Mouse (Mus musculus): ENCODE data around the gene Gm38431. TPM values are rescaled to one million over a fixed set of nuclear protein-coding genes. Genes with fewer than 3 reads are reported as not detected.

The Gm38431 gene
- polyA plus RNA-seq, 1 experiment from 2014 or later = 1.6 TPM

GRCm38 (mm10) chr9:21126259-21126627 is 34.4 kb upstream of the Gm38431 start:
- ATAC-seq (ENCODE audit: low read depth) = no peak
- Histone ChIP-seq H3K36me3 (peaks cover 41% of the 10 kb centered on the region), H3K27ac (peak overlapping the region; percentile 23), H3K4me1 (replicated peaks) (peaks cover 15% of the 10 kb centered on the region), H3K4me2 (no peak overlapping the region), H3K9ac (no peak overlapping the region), H3K9me3 (replicated peaks) (no peaks in the 10 kb centered on the region), H3K4me3 (replicated peaks) (no peak overlapping the region), H3K27me3 (no peaks in the 10 kb centered on the region)
- 54% methylated on average over 2 of the region's 2 CpGs for WGBS (ENCODE audit: insufficient replicate concordance)
- no peak for DNase-seq

DNA sequence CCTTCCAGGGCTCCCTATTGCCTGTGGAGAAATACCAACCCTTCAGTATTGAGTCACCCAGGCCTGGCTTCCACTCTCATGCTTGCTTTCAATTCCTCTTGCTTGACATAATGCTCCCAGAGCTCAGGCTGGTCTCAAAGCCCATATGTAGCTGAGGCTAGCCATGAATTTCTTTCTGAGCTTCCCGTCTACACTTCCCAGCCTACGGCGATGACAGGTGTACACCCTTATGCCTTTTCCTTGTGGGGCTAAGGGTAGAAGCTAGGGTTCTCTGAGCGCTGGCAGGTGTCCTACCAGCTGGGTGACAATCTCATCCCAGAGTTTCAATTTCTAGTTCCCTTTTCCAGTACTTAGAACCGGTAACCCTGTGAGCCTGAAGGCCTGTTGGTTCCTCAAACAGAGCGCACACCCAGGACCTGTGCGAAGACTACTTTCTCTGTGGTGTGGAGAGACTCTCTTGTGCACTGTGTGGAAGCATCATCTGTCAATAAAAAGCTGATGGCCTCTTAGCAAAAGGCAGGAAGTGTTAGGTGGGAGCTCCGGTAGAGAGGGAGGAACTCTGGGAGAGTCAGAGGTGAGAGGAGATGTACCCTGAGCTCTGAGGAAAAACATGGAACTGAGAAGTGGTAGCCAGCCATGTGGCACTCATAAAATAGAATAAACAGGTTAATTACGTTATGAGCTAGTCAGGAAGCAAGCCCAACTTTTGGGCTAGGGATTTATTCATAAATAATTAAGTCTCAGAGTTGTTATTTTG is 33.9 kb upstream of the Gm38431 start:
- DNase-seq = no peak
- H3K27me3 ChIP-seq = no peaks in the 10 kb centered on the region
- H3K9me3 ChIP-seq (replicated peaks) = no peaks in the 10 kb centered on the region
- no peak overlapping the region for H3K4me2 ChIP-seq
- 74% methylated on average over 9 of the region's 9 CpGs for WGBS (ENCODE audit: insufficient replicate concordance)
- no peak overlapping the region for H3K4me3 ChIP-seq (replicated peaks)
- no peak for ATAC-seq (ENCODE audit: low read depth)
- H3K36me3 ChIP-seq = peaks cover 43% of the 10 kb centered on the region
- peaks cover 11% of the 10 kb centered on the region for H3K4me1 ChIP-seq (replicated peaks)
- peak overlapping the region; percentile 23; the same call in 1 of the 2 replicates for H3K27ac ChIP-seq
- no peak overlapping the region for H3K9ac ChIP-seq

GRCm38 (mm10) chr9:21124837-21125236 is 33.0 kb upstream of the Gm38431 start:
- Histone ChIP-seq H3K27ac (no peak overlapping the region), H3K4me1 (replicated peaks) (peaks cover 4% of the 10 kb centered on the region; the same call in 1 of the 2 replicates)
- 67% methylated on average over 5 of the region's 5 CpGs for WGBS (ENCODE audit: insufficient replicate concordance)

GRCm38 (mm10) chr9:21121483-21121882 is 29.7 kb upstream of the Gm38431 start:
- Histone ChIP-seq H3K9me3 (replicated peaks) (no peaks in the 10 kb centered on the region), H3K27me3 (no peaks in the 10 kb centered on the region), H3K4me3 (replicated peaks) (no peak overlapping the region), H3K36me3 (peaks cover 33% of the 10 kb centered on the region), H3K9ac (no peak overlapping the region), H3K27ac (no peak overlapping the region), H3K4me1 (replicated peaks) (peaks cover 4% of the 10 kb centered on the region; the same call in 1 of the 2 replicates), H3K4me2 (no peak overlapping the region)
- ATAC-seq (ENCODE audit: low read depth) = no peak
- no peak for DNase-seq
- WGBS (ENCODE audit: insufficient replicate concordance) = 84% methylated on average over 16 of the region's 16 CpGs

More at GRCm38 (mm10) chr9:21124837-21125236, 33.0 kb upstream of the Gm38431 start:
- no peak for ATAC-seq (ENCODE audit: low read depth)
- no peaks in the 10 kb centered on the region for H3K27me3 ChIP-seq
- peaks cover 46% of the 10 kb centered on the region for H3K36me3 ChIP-seq
- DNase-seq = no peak
- no peak overlapping the region for H3K9ac ChIP-seq
- no peak overlapping the region for H3K4me2 ChIP-seq
- H3K4me3 ChIP-seq (replicated peaks) = no peak overlapping the region
- no peaks in the 10 kb centered on the region for H3K9me3 ChIP-seq (replicated peaks)

GRCm38 (mm10) chr9:21117073-21117472 is 25.3 kb upstream of the Gm38431 start:
- no peaks in the 10 kb centered on the region for H3K4me1 ChIP-seq (replicated peaks)
- no peak overlapping the region for H3K9ac ChIP-seq
- H3K27ac ChIP-seq = no peak overlapping the region
- no peak for ATAC-seq (ENCODE audit: low read depth)
- no peaks in the 10 kb centered on the region for H3K27me3 ChIP-seq
- 68% methylated on average over 6 of the region's 6 CpGs for WGBS (ENCODE audit: insufficient replicate concordance)
- H3K36me3 ChIP-seq = peaks cover 8% of the 10 kb centered on the region
- DNase-seq = no peak
- H3K4me3 ChIP-seq (replicated peaks) = no peak overlapping the region
- no peak overlapping the region for H3K4me2 ChIP-seq
- H3K9me3 ChIP-seq (replicated peaks) = no peaks in the 10 kb centered on the region

GRCm38 (mm10) chr9:21115105-21115504 is 23.3 kb upstream of the Gm38431 start:
- H3K27me3 ChIP-seq = no peaks in the 10 kb centered on the region
- H3K9me3 ChIP-seq (replicated peaks) = no peaks in the 10 kb centered on the region
- no peaks in the 10 kb centered on the region for H3K36me3 ChIP-seq
- no peak overlapping the region for H3K4me3 ChIP-seq (replicated peaks)
- H3K4me1 ChIP-seq (replicated peaks) = 0 out of 2 replicates have a peak, but pooled peaks cover 4% of the 10 kb centered on the region
- no peak for DNase-seq
- no peak for ATAC-seq (ENCODE audit: low read depth)
- no peak overlapping the region for H3K27ac ChIP-seq
- no peak overlapping the region for H3K9ac ChIP-seq
- WGBS (ENCODE audit: insufficient replicate concordance) = 77% methylated on average over 8 of the region's 8 CpGs
- H3K4me2 ChIP-seq = no peak overlapping the region

GRCm38 (mm10) chr9:21114190-21114589 is 22.4 kb upstream of the Gm38431 start:
- Histone ChIP-seq H3K4me3 (replicated peaks) (no peak overlapping the region), H3K4me2 (no peak overlapping the region), H3K27ac (no peak overlapping the region), H3K27me3 (no peaks in the 10 kb centered on the region), H3K36me3 (no peaks in the 10 kb centered on the region), H3K4me1 (replicated peaks) (0 out of 2 replicates have a peak, but pooled peaks cover 4% of the 10 kb centered on the region), H3K9ac (no peak overlapping the region), H3K9me3 (replicated peaks) (no peaks in the 10 kb centered on the region)
- WGBS (ENCODE audit: insufficient replicate concordance) = 75% methylated on average over 7 of the region's 7 CpGs
- no peak for ATAC-seq (ENCODE audit: low read depth)
- DNase-seq = no peak

GRCm38 (mm10) chr9:21113751-21114150 is 22.0 kb upstream of the Gm38431 start:
- Histone ChIP-seq H3K27ac (no peak overlapping the region), H3K9ac (no peak overlapping the region), H3K4me3 (replicated peaks) (no peak overlapping the region), H3K27me3 (no peaks in the 10 kb centered on the region), H3K36me3 (no peaks in the 10 kb centered on the region), H3K9me3 (replicated peaks) (no peaks in the 10 kb centered on the region), H3K4me2 (no peak overlapping the region), H3K4me1 (replicated peaks) (0 out of 2 replicates have a peak, but pooled peaks cover 4% of the 10 kb centered on the region)
- ATAC-seq (ENCODE audit: low read depth) (no peak), DNase-seq (no peak)
- WGBS (ENCODE audit: insufficient replicate concordance) = 83% methylated on average over 6 of the region's 6 CpGs

DNA sequence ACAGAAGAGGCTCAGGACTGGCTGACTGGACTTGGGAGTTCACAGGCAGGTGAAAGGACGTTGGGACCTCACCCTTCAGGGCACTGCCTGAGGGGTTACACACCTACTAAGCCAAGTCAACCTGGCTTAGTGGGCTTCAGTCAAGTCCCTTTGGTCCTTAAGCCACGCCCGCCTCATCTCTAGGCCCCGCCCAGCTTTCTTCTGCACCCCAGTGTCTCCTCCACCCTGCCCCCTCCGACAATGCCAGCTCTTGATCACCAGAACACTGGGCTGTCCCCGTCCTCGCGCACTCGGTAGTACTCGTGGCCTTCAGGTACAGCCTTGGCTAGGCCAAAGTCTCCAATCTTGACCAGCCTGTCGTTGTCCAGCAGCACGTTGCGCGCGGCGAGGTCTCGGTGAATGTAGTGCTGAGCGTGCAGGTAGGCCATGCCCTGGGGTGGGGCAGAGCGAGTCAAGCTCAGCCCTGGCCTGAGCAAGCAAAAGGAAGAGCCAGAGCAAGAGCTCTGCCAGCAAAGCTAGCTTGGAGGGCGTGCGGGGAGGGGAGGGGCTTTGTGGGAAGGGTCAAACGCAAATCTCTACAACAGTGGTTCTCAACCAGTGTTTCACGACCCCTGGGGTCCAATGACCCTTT is 15.9 kb upstream of the Gm38431 start:
- H3K9me3 ChIP-seq (replicated peaks) = no peaks in the 10 kb centered on the region
- ATAC-seq (ENCODE audit: low read depth) (no peak), DNase-seq (no peak)
- WGBS (ENCODE audit: insufficient replicate concordance) = 66% methylated on average over 23 of the region's 23 CpGs
- no peak overlapping the region for H3K9ac ChIP-seq
- H3K4me3 ChIP-seq (replicated peaks) = no peak overlapping the region
- no peak overlapping the region for H3K4me2 ChIP-seq
- peak overlapping the region; percentile 86; the same call in 1 of the 2 replicates for H3K27ac ChIP-seq
- H3K36me3 ChIP-seq = 0 out of 2 replicates have a peak, but pooled peaks cover 12% of the 10 kb centered on the region
- peaks cover 49% of the 10 kb centered on the region for H3K4me1 ChIP-seq (replicated peaks)
- H3K27me3 ChIP-seq = no peaks in the 10 kb centered on the region

DNA sequence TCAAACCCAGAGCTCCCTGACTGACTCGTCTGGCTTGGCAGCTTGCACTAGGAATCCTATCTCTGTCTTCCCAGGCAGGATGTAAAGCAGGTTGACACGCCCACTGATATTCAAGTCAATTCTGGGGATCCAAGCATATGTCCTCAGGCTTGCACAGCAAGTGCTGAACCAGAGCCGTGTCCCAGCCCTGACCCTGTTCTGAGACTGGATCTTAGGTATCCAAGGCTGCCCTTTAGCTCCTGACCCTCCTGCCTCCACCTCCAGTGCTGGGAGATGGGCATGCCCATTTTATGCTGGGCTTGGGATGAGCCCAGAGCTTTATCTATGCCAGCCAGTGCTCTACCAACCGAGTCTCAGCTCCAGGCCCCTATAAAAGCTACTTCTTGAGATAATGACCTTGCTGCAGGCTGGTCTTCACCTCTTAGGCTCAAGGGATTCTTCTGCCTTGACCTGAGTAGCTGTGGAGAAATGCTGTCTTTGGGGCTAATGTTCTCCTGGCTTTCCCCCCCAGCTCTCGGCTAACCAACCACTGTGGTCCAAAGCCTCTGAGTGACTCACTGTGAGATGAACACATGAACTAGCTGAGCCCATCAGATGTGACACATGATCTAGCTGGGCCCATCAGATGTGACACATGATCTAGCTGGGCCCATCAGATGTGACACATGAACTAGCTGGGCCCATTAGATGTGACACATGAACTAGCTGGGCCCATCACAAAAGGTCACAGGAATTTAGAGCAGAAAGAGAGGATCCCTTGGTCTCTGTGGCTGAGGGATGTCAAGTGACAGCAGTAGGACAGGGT is 14.2 kb upstream of the Gm38431 start:
- no peak overlapping the region for H3K4me3 ChIP-seq (replicated peaks)
- H3K27me3 ChIP-seq = no peaks in the 10 kb centered on the region
- peak overlapping the region; percentile 36 for H3K4me2 ChIP-seq
- H3K36me3 ChIP-seq = peaks cover 21% of the 10 kb centered on the region; the same call in 1 of the 2 replicates
- WGBS (ENCODE audit: insufficient replicate concordance) = 38% methylated on average over 5 of the region's 5 CpGs
- no peaks in the 10 kb centered on the region for H3K9me3 ChIP-seq (replicated peaks)
- peak overlapping the region; percentile 86 for H3K27ac ChIP-seq
- peak; percentile 48 for DNase-seq
- ATAC-seq (ENCODE audit: low read depth) = peak; percentile 90
- H3K4me1 ChIP-seq (replicated peaks) = peaks cover 58% of the 10 kb centered on the region
- peak overlapping the region; percentile 49 for H3K9ac ChIP-seq

- peak overlapping the region; percentile 37; the same call in 1 of the 2 replicates for H3K9ac ChIP-seq
- H3K4me3 ChIP-seq (replicated peaks) = no peak overlapping the region
- peak overlapping the region; percentile 86 for H3K27ac ChIP-seq
- no peaks in the 10 kb centered on the region for H3K27me3 ChIP-seq
- H3K36me3 ChIP-seq = peaks cover 21% of the 10 kb centered on the region; the same call in 1 of the 2 replicates
- ATAC-seq (ENCODE audit: low read depth) = no peak
- no peaks in the 10 kb centered on the region for H3K9me3 ChIP-seq (replicated peaks)
- WGBS (ENCODE audit: insufficient replicate concordance) = 80% methylated on average over 6 of the region's 6 CpGs
- no peak for DNase-seq
- H3K4me1 ChIP-seq (replicated peaks) = peaks cover 65% of the 10 kb centered on the region
- H3K4me2 ChIP-seq = no peak overlapping the region
These were observed 13.0 kb upstream of the Gm38431 start for GRCm38 (mm10) chr9:21104814-21105213.
